Mouse (Mus musculus): ENCODE results near the gene Klrg2.

Klrg2 gene

DNA sequence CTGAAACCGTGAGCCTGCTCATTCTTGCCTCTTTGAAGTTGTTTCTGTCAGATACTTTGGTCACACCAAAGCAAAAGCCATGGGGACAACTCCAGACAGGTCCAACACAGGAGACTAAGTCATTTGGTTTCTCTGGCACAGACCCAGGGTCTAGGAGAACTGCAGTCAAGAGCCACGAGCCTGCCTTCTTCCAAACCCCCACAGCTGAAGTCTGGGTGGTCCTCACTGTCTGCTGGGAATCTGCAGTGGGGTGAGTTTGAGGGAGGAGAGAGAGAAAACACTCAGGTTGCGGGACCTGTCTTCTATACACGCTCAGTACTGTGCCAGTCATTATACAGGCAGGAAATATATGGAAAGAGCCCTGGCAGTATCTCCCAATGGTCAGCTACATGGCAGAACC, 9.6 kb downstream of the Klrg2 start:
- DNase-seq = no peak

DNA sequence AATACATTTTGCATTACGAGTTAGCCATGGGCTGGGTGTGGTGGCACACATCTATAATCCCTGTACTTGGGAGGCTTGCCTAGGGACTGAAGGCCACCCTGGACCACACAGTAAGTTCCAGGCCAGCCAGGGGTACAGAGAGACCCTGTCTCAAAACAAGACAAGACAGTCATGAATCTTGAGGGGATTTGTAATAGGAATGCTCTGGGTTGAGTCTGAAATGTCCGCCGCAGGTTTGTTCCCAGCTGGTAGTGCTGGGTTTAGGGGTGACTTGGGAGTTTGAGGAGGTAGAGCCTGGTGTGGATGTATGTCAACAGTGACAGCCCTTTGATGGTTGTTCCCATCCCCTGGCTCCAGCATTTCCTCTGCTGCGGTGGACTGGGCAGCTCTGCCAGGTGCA, 10.0 kb downstream of the Klrg2 start:
- DNase-seq = no peak

DNA sequence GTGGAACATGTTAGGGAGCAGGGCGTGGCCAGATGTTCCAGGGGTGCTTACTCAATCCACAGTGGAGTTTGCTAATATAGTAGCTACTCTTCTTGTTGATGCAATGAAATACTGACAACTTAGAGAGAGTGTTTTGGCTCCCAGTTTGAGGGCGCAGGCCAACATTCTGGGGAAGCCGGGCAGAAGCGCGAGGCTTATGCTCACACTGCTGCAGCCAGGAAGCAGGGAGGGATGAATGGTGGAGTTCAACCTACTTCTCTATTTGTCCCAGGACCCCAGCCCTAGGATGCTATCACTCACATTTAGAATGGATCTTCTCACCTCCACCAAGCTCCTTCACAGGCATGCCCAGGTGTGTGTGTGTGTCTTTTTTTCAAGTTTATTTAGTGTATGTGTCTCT, 11.0 kb downstream of the Klrg2 start:
- no peak for DNase-seq

DNA sequence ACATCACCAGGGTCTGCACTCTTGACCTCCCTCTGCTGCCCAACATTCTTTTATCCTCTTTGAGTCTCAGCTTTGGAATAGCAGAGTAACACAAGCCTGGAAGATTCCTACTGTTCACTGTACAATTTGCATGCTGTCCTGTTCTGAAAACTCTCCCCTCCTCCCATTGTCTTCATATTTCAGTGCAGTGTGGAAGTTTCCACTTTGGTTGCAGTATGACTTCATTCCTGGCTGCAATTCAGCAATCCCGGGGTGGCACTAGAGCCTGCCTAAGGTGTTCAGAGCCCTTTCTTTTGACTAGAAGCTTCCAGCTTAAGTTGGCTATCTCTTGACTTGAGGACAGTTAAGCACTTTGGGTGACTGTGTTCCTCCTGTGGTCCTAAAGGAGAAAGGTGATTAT, 12.6 kb downstream of the Klrg2 start:
- no peak for DNase-seq

DNA sequence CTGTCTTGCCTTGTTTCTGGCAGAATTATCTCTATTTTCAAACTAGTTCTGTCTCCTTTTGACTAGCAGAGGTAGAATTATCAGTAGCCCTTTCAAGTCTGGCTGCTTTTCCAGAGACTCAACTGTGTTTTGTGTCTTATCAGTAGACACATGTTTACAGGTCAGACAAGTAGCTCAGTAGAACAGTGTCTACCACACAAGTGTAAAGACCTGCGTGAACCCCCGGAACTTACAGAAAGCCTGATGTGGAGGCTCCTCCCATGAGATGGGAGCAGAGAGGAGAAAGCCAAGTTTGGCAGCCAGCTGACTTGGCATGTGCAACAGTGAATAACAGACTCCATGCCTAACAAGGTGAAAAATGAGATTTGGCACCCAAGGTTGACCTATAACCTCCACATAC, 13.6 kb downstream of the Klrg2 start:
- no peak for DNase-seq

DNA sequence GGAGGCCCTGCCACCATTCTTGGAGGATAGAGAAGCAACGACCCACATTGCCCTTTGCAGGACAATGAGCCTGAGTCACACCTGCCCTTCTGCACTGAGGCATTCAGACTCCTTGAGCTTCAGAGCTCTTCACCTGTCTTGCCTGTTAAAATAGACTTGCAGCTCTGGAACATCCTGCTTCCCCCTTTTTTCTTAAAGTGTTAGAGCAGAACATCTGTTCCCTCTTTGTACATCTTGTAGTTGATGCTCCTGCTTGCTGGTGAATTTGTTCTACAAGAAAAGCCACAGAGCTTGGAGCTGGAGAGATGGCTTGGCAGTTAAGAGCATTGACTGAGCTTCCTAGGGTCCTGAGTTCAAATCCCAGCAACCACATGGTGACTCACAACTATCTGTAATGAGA, 14.6 kb downstream of the Klrg2 start:
- no peak for DNase-seq

DNA sequence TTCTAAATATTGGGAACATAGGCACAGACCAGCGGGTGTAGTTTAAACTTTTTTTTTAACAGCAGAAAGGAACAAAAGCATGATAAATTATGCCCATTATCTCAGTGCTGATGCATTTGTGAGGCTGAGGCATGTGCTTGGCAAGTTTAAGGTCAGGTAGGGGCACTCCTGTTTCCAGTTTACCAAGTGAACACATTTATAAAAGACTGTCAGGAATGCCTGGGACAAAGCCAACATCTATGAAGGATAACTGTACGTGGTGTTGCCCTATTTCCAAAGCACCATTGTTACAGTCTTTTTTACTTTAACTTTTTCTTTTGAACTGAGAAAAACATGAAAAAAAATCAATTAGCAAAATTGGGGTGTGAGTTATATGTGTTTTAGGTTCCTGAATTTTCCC, 27.1 kb downstream of the Klrg2 start:
- DNase-seq = no peak

DNA sequence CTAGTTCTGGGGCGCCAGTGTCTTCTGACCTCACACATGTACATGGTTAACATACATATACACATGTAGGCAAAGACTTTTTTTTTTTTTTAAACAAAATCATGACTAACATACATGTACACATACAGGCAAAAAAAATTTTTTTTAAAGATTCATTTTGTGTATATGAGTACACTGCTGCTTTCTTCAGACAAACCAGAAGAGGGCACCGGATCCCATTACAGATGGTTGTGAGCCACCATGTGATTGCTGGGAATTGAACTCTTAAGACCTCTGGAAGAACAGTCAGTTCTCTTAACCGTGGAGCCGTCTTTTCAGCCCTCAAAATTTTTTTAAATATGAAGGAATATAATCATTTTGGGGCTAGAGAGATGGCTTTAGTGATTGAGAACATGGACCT, 39.6 kb downstream of the Klrg2 start:
- no peak for DNase-seq

DNA sequence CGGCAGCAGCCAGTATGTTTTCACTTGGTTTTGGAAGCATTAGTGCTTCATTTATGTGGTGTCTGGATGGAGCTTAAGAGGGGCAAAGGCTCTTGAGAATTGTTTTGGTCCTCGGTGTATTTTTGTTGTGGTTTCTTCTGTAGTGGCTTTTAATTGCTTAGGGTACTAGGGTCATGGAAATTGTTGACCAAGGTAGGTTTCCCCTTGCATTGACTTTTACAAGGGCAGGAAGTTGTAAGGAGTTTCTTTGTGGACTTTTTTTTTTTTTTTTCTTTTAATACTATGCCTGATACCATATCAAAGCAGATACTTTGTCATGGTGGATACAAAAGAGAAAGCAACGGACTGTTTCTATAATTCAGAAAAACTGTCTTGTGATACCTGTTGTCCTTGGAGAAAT, 55.3 kb downstream of the Klrg2 start:
- DNase-seq = no peak

DNA sequence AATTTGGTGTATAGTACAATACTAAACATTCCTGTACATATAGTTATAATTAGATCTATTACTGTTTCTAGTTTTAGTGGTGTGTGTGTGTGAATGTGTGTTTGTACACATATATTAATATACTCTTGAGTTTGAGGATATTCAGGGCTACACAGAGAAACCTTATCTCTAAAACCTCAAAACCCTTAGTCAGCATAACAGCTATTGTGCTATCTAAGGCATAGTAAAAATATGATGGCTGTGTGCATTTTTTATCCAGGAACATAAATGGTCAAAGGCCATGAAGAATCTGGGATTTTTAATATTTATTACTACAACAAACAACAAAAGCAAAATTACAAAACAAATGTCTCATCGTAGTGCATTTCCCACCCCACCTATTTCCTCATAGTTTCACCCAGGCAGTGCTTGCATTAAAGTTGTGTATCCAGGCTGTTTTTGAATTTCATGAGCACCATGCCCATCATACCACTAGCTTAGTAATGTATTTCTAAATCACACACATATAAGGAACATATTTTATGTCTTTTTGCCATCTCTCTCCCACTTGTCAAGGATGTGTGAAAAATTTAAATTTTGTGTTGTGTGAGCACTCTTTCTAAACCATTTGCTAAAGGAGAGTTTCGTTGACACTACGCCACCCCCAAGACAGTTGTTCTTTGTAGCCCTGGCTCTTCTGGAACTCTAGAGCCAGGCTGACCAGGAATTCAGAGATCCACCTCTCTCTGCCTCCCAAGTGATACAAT, 56.8 kb downstream of the Klrg2 start:
- no peak for DNase-seq

DNA sequence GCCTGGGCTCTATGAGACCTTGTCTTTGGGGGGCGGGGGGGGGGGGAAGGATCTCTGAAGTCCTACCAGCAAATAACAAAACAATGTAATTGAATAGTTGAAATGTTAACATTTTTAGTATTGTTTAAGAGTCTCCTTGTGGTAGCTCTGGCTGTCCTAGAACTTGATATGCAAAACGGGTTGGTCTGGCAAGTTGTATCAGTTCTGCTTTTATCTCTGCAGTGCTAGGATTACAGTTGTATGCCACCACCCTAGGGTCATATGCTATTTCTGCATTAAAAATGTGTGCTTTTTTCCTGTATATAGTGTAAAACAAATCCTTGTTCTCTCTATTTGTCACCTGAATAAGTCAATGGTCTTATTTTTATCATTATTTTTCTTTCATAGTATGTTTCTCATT, 60.9 kb downstream of the Klrg2 start:
- DNase-seq = no peak

All from right cerebral cortex, postnatal 14 days (tissue).